Mouse (Mus musculus) granulocyte monocyte progenitor cell, adult 5-6 weeks (primary cell): ENCODE measurements around the gene Crebrf. TPM values are rescaled to one million over a fixed set of nuclear protein-coding genes. Genes with fewer than 3 reads are reported as not detected.
A peak's percentile ranks its signal among the peaks of the same experiment; 100 is the strongest.

Experiments
- ATAC-seq: replicated peaks from 2 replicates; pipeline ENCODE4 v1.8.0; 2016; ENCODE audit warnings: mild to moderate bottlenecking, moderate TSS enrichment, inconsistent platforms; ENCODE audit not compliant: poor library complexity, severe bottlenecking
- total RNA-seq, 2 experiments: library from RNA; stranded (forward) in 1 of 2; stranded (reverse) in 1 of 2; fragments of 200-712, 200-1000 nt in 1 of 2; fragments of >200 nt in 1 of 2; fragmentation: Nextera tagmentation in 1 of 2; gene quantifications; 2 replicates each; pipeline ENCODE4 v1.2.3; 2014 to 2017

The Crebrf gene
- total RNA-seq, 2 experiments from 2014 or later: 17.0 to 30.0 TPM

DNA sequence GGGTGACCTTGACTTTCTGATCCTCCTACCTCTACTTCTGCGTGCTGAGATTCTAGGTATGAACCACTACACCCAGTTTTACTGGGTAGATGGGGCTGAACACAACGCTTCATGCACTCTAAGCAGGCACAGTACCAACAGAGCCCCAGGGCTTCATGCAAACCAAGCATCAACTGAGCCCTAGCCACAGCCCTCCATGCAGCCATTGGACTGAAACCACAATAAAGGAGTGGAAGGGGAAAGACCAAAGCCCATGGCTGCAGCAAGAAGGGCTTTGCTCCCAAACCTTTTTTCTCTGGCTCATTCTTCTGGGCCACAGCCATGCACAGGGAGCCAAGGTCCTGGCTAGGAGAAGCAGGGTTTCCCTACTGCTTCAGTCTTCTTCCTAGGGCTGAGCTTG lies 97.2 kb downstream of the Crebrf start:
- ATAC-seq: no peak

GRCm38 (mm10) chr17:26813497-26813896 lies 98.0 kb downstream of the Crebrf start:
- no peak for ATAC-seq

GRCm38 (mm10) chr17:26816810-26817209 lies 101.4 kb downstream of the Crebrf start:
- ATAC-seq: peak; percentile 44

DNA sequence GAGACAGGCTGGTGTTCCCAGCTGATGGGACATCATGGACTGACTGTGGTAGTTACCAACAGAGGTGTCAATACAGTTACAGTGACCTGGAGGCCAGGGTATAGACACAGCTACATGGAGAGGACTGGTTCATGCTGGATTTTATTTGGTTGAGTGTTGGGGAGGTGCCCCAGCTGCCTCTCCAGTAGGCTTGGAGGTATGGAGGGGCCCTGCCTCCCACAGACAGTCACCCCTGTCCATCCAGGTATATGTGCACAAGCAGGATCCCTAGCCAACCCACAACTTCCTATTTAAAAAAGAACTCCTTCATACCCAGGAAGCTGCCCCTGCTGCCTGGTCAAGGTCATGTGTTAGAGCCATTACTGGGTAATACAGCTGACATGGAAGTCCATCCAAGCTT lies 102.3 kb downstream of the Crebrf start:
- ATAC-seq: no peak

DNA sequence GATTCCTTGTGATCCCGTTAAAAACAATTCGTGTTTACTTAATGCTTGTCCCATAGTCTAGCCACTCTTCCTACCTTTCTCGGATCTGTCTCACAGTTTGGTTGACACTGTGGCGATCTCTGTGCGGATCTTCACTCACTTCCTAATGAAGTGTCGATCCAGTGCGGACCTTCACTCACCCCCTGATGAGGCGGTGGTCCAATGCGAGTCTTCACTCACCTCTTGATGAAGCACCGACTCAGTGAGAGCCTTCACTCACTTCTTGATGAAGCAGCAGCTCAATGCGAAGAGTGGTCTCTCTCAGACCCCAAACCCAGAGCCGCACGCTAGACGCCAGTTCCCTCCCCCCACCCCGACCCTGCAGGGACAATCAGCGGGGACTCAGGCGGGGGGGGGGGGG lies 110.7 kb downstream of the Crebrf start:
- ATAC-seq: no peak

Other genes starting within 250 kb of the Crebrf start
- 88.4 and 89.5 TPM in 2 replicates for gene Ergic1, start 154.2 kb upstream of the Crebrf start, total RNA-seq (2014; fragmentation: Nextera tagmentation)
- 51.5 and 52.4 TPM in 2 replicates for gene Ergic1, start 154.2 kb upstream of the Crebrf start, total RNA-seq (2017)
- 20.4 and 21.3 TPM in 2 replicates for gene Dusp1, start 153.5 kb upstream of the Crebrf start, total RNA-seq (2014; fragmentation: Nextera tagmentation)
- 34.3 and 43.2 TPM in 2 replicates for gene Dusp1, start 153.5 kb upstream of the Crebrf start, total RNA-seq (2017)
- 197 and 242 TPM in 2 replicates for gene Atp6v0e, start 52.4 kb upstream of the Crebrf start, total RNA-seq (2014; fragmentation: Nextera tagmentation)
- gene Atp6v0e, start 52.4 kb upstream of the Crebrf start, total RNA-seq (2017): 317 and 374 TPM in 2 replicates
- 23.5 and 51.0 TPM in 2 replicates for gene Bnip1, start 65.4 kb downstream of the Crebrf start, total RNA-seq (2014; fragmentation: Nextera tagmentation)
- 39.2 and 46.8 TPM in 2 replicates for gene Bnip1, start 65.4 kb downstream of the Crebrf start, total RNA-seq (2017)
- not detected in 2 replicates for gene Nkx2-5, start 129.4 kb downstream of the Crebrf start, total RNA-seq (2014; fragmentation: Nextera tagmentation)
- not detected in 2 replicates for gene Nkx2-5, start 129.4 kb downstream of the Crebrf start, total RNA-seq (2017)
- gene Kifc5b, start 201.4 kb downstream of the Crebrf start, total RNA-seq (2014; fragmentation: Nextera tagmentation): 6.0 and 6.2 TPM in 2 replicates
- gene Kifc5b, start 201.4 kb downstream of the Crebrf start, total RNA-seq (2017): 8.7 and 12.6 TPM in 2 replicates
- gene Phf1, start 217.4 kb downstream of the Crebrf start, total RNA-seq (2014; fragmentation: Nextera tagmentation): 3.4 and 9.3 TPM in 2 replicates
- gene Phf1, start 217.4 kb downstream of the Crebrf start, total RNA-seq (2017): 1.4 and 2.1 TPM in 2 replicates
- gene Cuta, start 223.9 kb downstream of the Crebrf start, total RNA-seq (2014; fragmentation: Nextera tagmentation): 226 and 256 TPM in 2 replicates
- 47.5 and 60.5 TPM in 2 replicates for gene Cuta, start 223.9 kb downstream of the Crebrf start, total RNA-seq (2017)
- 7.2 and 10.1 TPM in 2 replicates for gene Syngap1, start 225.6 kb downstream of the Crebrf start, total RNA-seq (2014; fragmentation: Nextera tagmentation)
- 0.31 and 0.69 TPM in 2 replicates for gene Syngap1, start 225.6 kb downstream of the Crebrf start, total RNA-seq (2017)